ENCODE assay signal across 11 mouse cellular contexts in the genomic region with DNA sequence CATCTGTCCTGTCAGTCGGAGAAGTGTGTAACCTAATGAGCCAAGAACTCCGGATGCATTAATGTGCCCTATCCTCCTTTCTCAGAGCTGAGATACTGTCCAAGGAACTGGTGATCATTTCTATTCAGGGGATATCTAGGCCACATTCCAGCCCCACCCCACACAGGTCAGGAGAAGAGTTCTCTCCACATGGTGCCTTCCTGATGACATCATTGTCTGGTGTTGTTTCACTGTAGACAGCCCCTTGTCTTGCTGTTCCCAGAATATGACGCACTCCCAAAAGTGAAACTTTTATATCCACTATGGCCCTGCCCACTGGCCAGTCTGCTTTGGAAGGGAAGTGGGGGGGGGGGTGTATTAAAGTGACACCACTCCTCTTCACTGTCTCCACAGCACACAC. TPM values are rescaled to one million over a fixed set of nuclear protein-coding genes. Genes with fewer than 3 reads are reported as not detected.
DNase-seq lines count a peak whose midpoint lies in the region; ATAC-seq and TF ChIP-seq lines count a peak whose summit lies in the region.
"Had no signal": no experiment of that assay in that cellular context is flagged by ENCODE, and none has a peak within 500 bp of the region (broad histone marks: within the 10 kb centered on the region; RNA-seq: fewer than 3 reads in every experiment).

No protein-coding gene starts in this region.

- ATAC-seq in intestine, embryonic 16.5 days = peak; percentile 40; the same call in 1 of the 2 replicates
- no peak for ATAC-seq in intestine, embryonic 15.5 days
- ATAC-seq in monocyte, adult 5-6 weeks (replicated peaks; ENCODE audit: insufficient number of reproducible peaks, low FRiP score, low TSS enrichment, poor library complexity, severe bottlenecking) = no peak

- DNase-seq in brain, adult 2 months (ENCODE audit: low read depth, low spot score) = peak; percentile 58
- peak; percentile 23 to 37 for DNase-seq in heart, adult 9 months (ENCODE audit: low spot score in 2 of 2)
- DNase-seq in lung, adult 2 months = no peak
- no peak for DNase-seq in urinary bladder, adult 18-20 months (ENCODE audit: low spot score in 2 of 2)
- DNase-seq in thymus, postnatal 25 days = no peak
- DNase-seq: right cerebral cortex, postnatal 14 days had no signal

- H3K36me3 ChIP-seq in intestine, embryonic 16.5 days (ENCODE audit: control insufficient read depth, insufficient read depth, low read length) = no peaks in the 10 kb centered on the region
- no peaks in the 10 kb centered on the region for H3K36me3 ChIP-seq in intestine, embryonic 15.5 days
- H3K36me3 ChIP-seq: hindbrain, embryonic 10.5 days had no signal

- TF ChIP-seq POLR2A in lung, adult 2 months (IDR thresholded peaks at IDR 0.05; ENCODE audit: borderline replicate concordance, extremely low read depth, low read depth, low read length) = no peak

- 71% methylated on average over 3 of the region's 3 CpGs for WGBS in intestine, embryonic 16.5 days
- WGBS in intestine, embryonic 15.5 days = 80% methylated on average over 3 of the region's 3 CpGs
- WGBS in lung, adult 2 months = 41% methylated on average over 3 of the region's 3 CpGs

- no peak overlapping the region for H3K27ac ChIP-seq in intestine, embryonic 16.5 days (ENCODE audit: low read length)
- H3K27ac ChIP-seq in intestine, embryonic 15.5 days = no peak overlapping the region
- H3K27ac ChIP-seq: hindbrain, embryonic 10.5 days had no signal

- H3K4me2 ChIP-seq in intestine, embryonic 16.5 days (ENCODE audit: low read depth, low read length) = no peak overlapping the region
- no peak overlapping the region for H3K4me2 ChIP-seq in intestine, embryonic 15.5 days (replicated peaks)

- no peaks in the 10 kb centered on the region for H3K4me1 ChIP-seq in intestine, embryonic 16.5 days (ENCODE audit: control insufficient read depth, insufficient read depth, low read length)
- H3K4me1 ChIP-seq in intestine, embryonic 15.5 days (replicated peaks) = no peaks in the 10 kb centered on the region
- H3K4me1 ChIP-seq in lung, adult 2 months (ENCODE audit: control insufficient read depth, insufficient read depth, low read length) = 0 out of 2 replicates have a peak, but pooled peaks cover 2% of the 10 kb centered on the region
- H3K4me1 ChIP-seq: hindbrain, embryonic 10.5 days had no signal

- no peak overlapping the region for H3K9ac ChIP-seq in intestine, embryonic 16.5 days (ENCODE audit: low read depth, low read length)
- no peak overlapping the region for H3K9ac ChIP-seq in intestine, embryonic 15.5 days

- no peaks in the 10 kb centered on the region for H3K27me3 ChIP-seq in intestine, embryonic 16.5 days (replicated peaks; ENCODE audit: control insufficient read depth, insufficient read depth, low read length)
- no peaks in the 10 kb centered on the region for H3K27me3 ChIP-seq in intestine, embryonic 15.5 days (replicated peaks)

- H3K4me3 ChIP-seq in intestine, embryonic 16.5 days (ENCODE audit: low read length) = no peak overlapping the region
- no peak overlapping the region for H3K4me3 ChIP-seq in intestine, embryonic 15.5 days (replicated peaks)
- peak overlapping the region; percentile 28 for H3K4me3 ChIP-seq in lung, adult 2 months (replicated peaks; ENCODE audit: extremely low read depth, low read depth, low read length)
- H3K4me3 ChIP-seq: hindbrain, embryonic 10.5 days had no signal

- H3K9me3 ChIP-seq in intestine, embryonic 16.5 days (ENCODE audit: control insufficient read depth, low read length) = no peaks in the 10 kb centered on the region
- H3K9me3 ChIP-seq in intestine, embryonic 15.5 days = no peaks in the 10 kb centered on the region
- H3K9me3 ChIP-seq: hindbrain, embryonic 10.5 days had no signal

- no peak for TF ChIP-seq CTCF in lung, adult 2 months (IDR thresholded peaks at IDR 0.05; ENCODE audit: insufficient read depth, low read length)

RNA-seq across cellular contexts. Expression of gene Nostrin, which starts 58.4 kb away (rescaled TPM):
- 31.7 and 32.3 TPM in 2 replicates for polyA plus RNA-seq in intestine, embryonic 16.5 days (2015; fragmentation: Nextera tagmentation; extraction: Ambion mirVana)
- 22.5 and 24.0 TPM in 2 replicates for polyA plus RNA-seq in intestine, embryonic 15.5 days (2015; fragmentation: Nextera tagmentation; extraction: Ambion mirVana)
- 11.0 and 24.1 TPM in 2 replicates for polyA plus RNA-seq in lung, adult 2 months (2012; rRNA removed)
- 10.4 to 15.1 TPM (median 14.2 TPM) in 3 replicates for total RNA-seq in monocyte, adult 5-6 weeks (2017)
- total RNA-seq: MEL had no signal

Comparison
In these comparisons a context has a peak if more than half of its experiments do, and no peak if none do; other contexts are left out.
1. DNase-seq: peak in brain, adult 2 months (single experiment) and heart, adult 9 months (2 of 2); none in lung, adult 2 months (single experiment), urinary bladder, adult 18-20 months (0 of 2) and thymus, postnatal 25 days (single experiment).